Mouse (Mus musculus): ENCODE data around the gene Arid5b. TPM values are rescaled to one million over a fixed set of nuclear protein-coding genes. Genes with fewer than 3 reads are reported as not detected.

The Arid5b gene
- polyA plus RNA-seq, 2 experiments: 1.3 to 3.3 TPM

DNA sequence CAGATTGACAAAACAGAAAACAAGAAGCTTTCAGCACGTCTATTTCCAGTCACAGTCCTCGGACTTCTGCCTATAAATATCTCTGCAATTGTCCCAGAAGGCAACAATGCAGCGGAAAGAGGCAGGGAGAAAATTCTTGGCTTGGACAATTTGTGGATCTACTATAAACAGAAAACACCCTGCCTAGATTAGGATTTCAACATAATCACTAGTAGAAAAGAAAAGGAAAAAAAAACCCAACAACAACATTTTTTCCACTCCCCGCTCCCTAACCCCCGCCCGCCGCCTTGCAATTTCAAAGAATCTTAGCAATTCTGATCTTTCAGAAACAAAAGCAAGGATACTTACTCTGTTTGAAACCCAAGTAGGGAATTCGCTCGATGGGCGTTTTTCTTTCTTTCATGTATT, 150.1 kb downstream of the Arid5b start:
- 60% methylated on average over 10 of the region's 10 CpGs for WGBS (ENCODE audit: insufficient replicate concordance)
- no peak for DNase-seq (ENCODE audit: low read depth in 3 of 3, low spot score in 3 of 3)
- Histone ChIP-seq H3K27ac (no peak overlapping the region), H3K27me3 (ENCODE audit: control insufficient read depth, insufficient read depth, low read length) (no peaks in the 10 kb centered on the region), H3K36me3 (replicated peaks; ENCODE audit: control insufficient read depth, insufficient read depth, low read depth) (no peaks in the 10 kb centered on the region), H3K4me2 (ENCODE audit: low read depth) (no peak overlapping the region), H3K9me3 (ENCODE audit: control insufficient read depth, low read length) (no peaks in the 10 kb centered on the region), H3K4me1 (replicated peaks; ENCODE audit: control insufficient read depth in 2 of 2, insufficient read depth in 2 of 2, low read length in 1 of 2) (peaks cover 9 to 26% of the 10 kb centered on the region in 2 experiments), H3K9ac (replicated peaks) (no peak overlapping the region), H3K4me3 (ENCODE audit: insufficient read depth in 1 of 2, low read depth in 2 of 2, low read length in 2 of 2) (no peak overlapping the region)
- no peak for ATAC-seq (ENCODE audit: insufficient read depth)
- TF ChIP-seq CTCF (IDR thresholded peaks at IDR 0.05; ENCODE audit: low read depth): no peak

- H3K4me3 ChIP-seq (ENCODE audit: insufficient read depth in 1 of 2, low read depth in 2 of 2, low read length in 2 of 2): no peak overlapping the region
- TF ChIP-seq EP300 (IDR thresholded peaks at IDR 0.05; ENCODE audit: low read depth) (no peak), CTCF (IDR thresholded peaks at IDR 0.05; ENCODE audit: low read depth) (no peak)
- no peaks in the 10 kb centered on the region for H3K36me3 ChIP-seq (replicated peaks; ENCODE audit: control insufficient read depth, insufficient read depth, low read depth)
- DNase-seq (ENCODE audit: low read depth in 3 of 3, low spot score in 3 of 3) (no peak), ATAC-seq (ENCODE audit: insufficient read depth) (no peak)
- no peak overlapping the region for H3K4me2 ChIP-seq (ENCODE audit: low read depth)
- H3K9ac ChIP-seq (replicated peaks): no peak overlapping the region
- no peak overlapping the region for H3K27ac ChIP-seq
- 60% methylated on average over 6 of the region's 6 CpGs for WGBS (ENCODE audit: insufficient replicate concordance)
- no peaks in the 10 kb centered on the region for H3K27me3 ChIP-seq (ENCODE audit: control insufficient read depth, insufficient read depth, low read length)
- H3K9me3 ChIP-seq (ENCODE audit: control insufficient read depth, low read length): no peaks in the 10 kb centered on the region
- H3K4me1 ChIP-seq (replicated peaks; ENCODE audit: control insufficient read depth in 2 of 2, insufficient read depth in 2 of 2, low read length in 1 of 2): peaks cover 9 to 26% of the 10 kb centered on the region in 2 experiments
These were observed 150.8 kb downstream of the Arid5b start for GRCm38 (mm10) chr10:68127604-68128256.

- no peak for TF ChIP-seq CTCF (IDR thresholded peaks at IDR 0.05; ENCODE audit: low read depth)
- no peak for TF ChIP-seq EP300 (IDR thresholded peaks at IDR 0.05; ENCODE audit: low read depth)
- Histone ChIP-seq H3K27me3 (ENCODE audit: control insufficient read depth, insufficient read depth, low read length) (no peaks in the 10 kb centered on the region), H3K9me3 (ENCODE audit: control insufficient read depth, low read length) (no peaks in the 10 kb centered on the region), H3K4me1 (replicated peaks; ENCODE audit: control insufficient read depth in 2 of 2, insufficient read depth in 2 of 2, low read length in 1 of 2) (peaks cover 9 to 26% of the 10 kb centered on the region in 2 experiments), H3K9ac (replicated peaks) (no peak overlapping the region), H3K27ac (no peak overlapping the region), H3K36me3 (replicated peaks; ENCODE audit: control insufficient read depth, insufficient read depth, low read depth) (no peaks in the 10 kb centered on the region), H3K4me3 (ENCODE audit: insufficient read depth in 1 of 2, low read depth in 2 of 2, low read length in 2 of 2) (no peak overlapping the region), H3K4me2 (ENCODE audit: low read depth) (no peak overlapping the region)
- WGBS (ENCODE audit: insufficient replicate concordance): 16% methylated on average over 2 of the region's 2 CpGs
- ATAC-seq (ENCODE audit: insufficient read depth): no peak
- no peak for DNase-seq (ENCODE audit: low read depth in 3 of 3, low spot score in 3 of 3)
These were observed 151.4 kb downstream of the Arid5b start for GRCm38 (mm10) chr10:68127104-68127503.

DNA sequence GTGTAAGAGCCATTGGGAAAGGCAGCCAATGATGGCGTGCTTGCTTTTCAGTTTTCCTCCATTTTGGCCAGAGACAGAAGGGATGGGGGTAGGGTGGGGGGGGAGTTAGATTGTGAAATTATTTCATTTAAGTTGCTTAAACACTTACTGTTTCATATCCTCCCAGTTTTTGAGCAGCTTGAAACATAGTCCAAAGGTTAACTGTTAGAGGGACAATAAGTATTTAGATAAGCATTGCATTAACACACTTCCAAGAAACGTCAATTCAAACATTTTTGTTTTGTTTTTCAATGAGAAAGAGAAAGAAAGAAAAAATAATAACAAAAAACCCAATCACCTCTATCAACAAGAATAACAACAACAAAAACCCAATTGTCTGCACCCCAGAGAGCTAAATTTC, 152.0 kb downstream of the Arid5b start:
- Histone ChIP-seq H3K4me2 (ENCODE audit: low read depth) (no peak overlapping the region), H3K36me3 (replicated peaks; ENCODE audit: control insufficient read depth, insufficient read depth, low read depth) (no peaks in the 10 kb centered on the region), H3K4me1 (replicated peaks; ENCODE audit: control insufficient read depth in 2 of 2, insufficient read depth in 2 of 2, low read length in 1 of 2) (peaks cover 9 to 26% of the 10 kb centered on the region in 2 experiments), H3K9me3 (ENCODE audit: control insufficient read depth, low read length) (no peaks in the 10 kb centered on the region), H3K4me3 (ENCODE audit: insufficient read depth in 1 of 2, low read depth in 2 of 2, low read length in 2 of 2) (no peak overlapping the region), H3K9ac (replicated peaks) (no peak overlapping the region), H3K27ac (no peak overlapping the region), H3K27me3 (ENCODE audit: control insufficient read depth, insufficient read depth, low read length) (no peaks in the 10 kb centered on the region)
- DNase-seq (ENCODE audit: low read depth in 3 of 3, low spot score in 3 of 3): no peak
- WGBS (ENCODE audit: insufficient replicate concordance): 64% methylated on average over 2 of the region's 2 CpGs
- no peak for TF ChIP-seq CTCF (IDR thresholded peaks at IDR 0.05; ENCODE audit: low read depth)
- TF ChIP-seq EP300 (IDR thresholded peaks at IDR 0.05; ENCODE audit: low read depth): no peak
- no peak for ATAC-seq (ENCODE audit: insufficient read depth)

DNA sequence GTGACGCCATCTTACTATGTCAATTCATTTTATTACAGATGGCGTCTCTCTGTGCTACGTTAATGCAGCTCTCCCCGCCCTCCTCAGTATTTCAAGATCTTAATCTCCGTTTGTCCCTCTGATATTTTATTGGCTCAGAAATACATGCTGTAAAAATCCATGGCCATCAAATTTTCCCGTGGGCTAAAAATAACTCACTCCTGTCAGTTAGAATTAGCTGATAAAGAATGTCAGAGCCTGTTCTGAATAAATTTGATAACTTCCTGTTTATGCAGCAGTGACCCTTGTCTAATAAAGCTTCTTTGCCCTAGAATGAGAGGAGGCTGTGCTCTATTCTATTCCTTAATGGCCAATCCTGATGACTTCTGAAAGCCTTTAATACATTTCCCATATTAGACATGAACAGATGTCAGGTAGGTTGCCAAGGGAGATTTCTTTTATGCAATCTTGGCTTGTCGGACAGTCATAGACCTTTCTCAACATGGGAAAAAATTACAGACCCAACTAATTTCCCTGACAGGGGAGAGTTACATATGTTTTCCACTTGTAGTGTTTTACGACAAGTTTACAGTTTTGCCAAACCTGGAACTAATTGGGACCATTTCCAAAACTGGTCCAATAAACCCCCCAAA, 152.5 kb downstream of the Arid5b start:
- Histone ChIP-seq H3K27me3 (ENCODE audit: control insufficient read depth, insufficient read depth, low read length) (no peaks in the 10 kb centered on the region), H3K27ac (no peak overlapping the region), H3K9ac (replicated peaks) (no peak overlapping the region), H3K9me3 (ENCODE audit: control insufficient read depth, low read length) (no peaks in the 10 kb centered on the region), H3K4me2 (ENCODE audit: low read depth) (no peak overlapping the region), H3K4me1 (replicated peaks; ENCODE audit: control insufficient read depth in 2 of 2, insufficient read depth in 2 of 2, low read length in 1 of 2) (peaks cover 9 to 26% of the 10 kb centered on the region in 2 experiments), H3K4me3 (ENCODE audit: insufficient read depth in 1 of 2, low read depth in 2 of 2, low read length in 2 of 2) (no peak overlapping the region), H3K36me3 (replicated peaks; ENCODE audit: control insufficient read depth, insufficient read depth, low read depth) (no peaks in the 10 kb centered on the region)
- WGBS (ENCODE audit: insufficient replicate concordance): 44% methylated on average over 8 of the region's 8 CpGs
- no peak for TF ChIP-seq EP300 (IDR thresholded peaks at IDR 0.05; ENCODE audit: low read depth)
- TF ChIP-seq CTCF (IDR thresholded peaks at IDR 0.05; ENCODE audit: low read depth): no peak
- ATAC-seq (ENCODE audit: insufficient read depth) (no peak), DNase-seq (ENCODE audit: low read depth in 3 of 3, low spot score in 3 of 3) (no peak)

All from liver, embryonic 14.5 days (tissue).